Mouse (Mus musculus) hindbrain, embryonic 16.5 days (tissue): ENCODE data around the gene Ralbp1. TPM values are rescaled to one million over a fixed set of nuclear protein-coding genes. Genes with fewer than 3 reads are reported as not detected.

Experiments
- ATAC-seq: fragments of 200-750 bp; cut with Nextera tagmentation; 2 replicates; pipeline ENCODE4 v1.8.0; 2017; ENCODE audit warnings: moderate TSS enrichment, moderate library complexity
- H3K27ac ChIP-seq: fragments of 300-500 bp; sonication (generic); 2 replicates; pipeline ENCODE4 v1.5.1; 2014; ENCODE audit warnings: low read depth, mild to moderate bottlenecking, control low read depth, low read length, moderate library complexity
- H3K27me3 ChIP-seq: fragments of 300-500 bp; sonication (generic); replicated peaks from 2 replicates; pipeline ENCODE4 v1.6.1; 2014; ENCODE audit warnings: low read length; ENCODE audit not compliant: control insufficient read depth, insufficient read depth
- H3K36me3 ChIP-seq: fragments of 300-500 bp; sonication (generic); 2 replicates; pipeline ENCODE4 v1.6.1; 2014; ENCODE audit warnings: mild to moderate bottlenecking, low read length, moderate library complexity, mixed read lengths; ENCODE audit not compliant: control insufficient read depth, insufficient read depth
- H3K4me1 ChIP-seq: fragments of 300-500 bp; sonication (generic); 2 replicates; pipeline ENCODE4 v1.6.1; 2014; ENCODE audit warnings: low read depth, low read length; ENCODE audit not compliant: control insufficient read depth, insufficient read depth
- H3K4me2 ChIP-seq: fragments of 300-500 bp; sonication (generic); 2 replicates; pipeline ENCODE4 v1.6.1; 2014; ENCODE audit warnings: mild to moderate bottlenecking, low read length, control low read depth, moderate library complexity
- H3K4me3 ChIP-seq: fragments of 300-500 bp; sonication (generic); 2 replicates; pipeline ENCODE4 v1.5.1; 2014; ENCODE audit warnings: mild to moderate bottlenecking, low read length, control low read depth, moderate library complexity
- H3K9ac ChIP-seq: fragments of 300-500 bp; sonication (generic); 2 replicates; pipeline ENCODE4 v1.6.1; 2014; ENCODE audit warnings: low read depth, mild to moderate bottlenecking, control low read depth, low read length, moderate library complexity
- H3K9me3 ChIP-seq: fragments of 300-500 bp; sonication (generic); 2 replicates; pipeline ENCODE4 v1.6.1; 2014; ENCODE audit warnings: mild to moderate bottlenecking, low read length, moderate library complexity; ENCODE audit not compliant: control insufficient read depth
- WGBS: fragments of 180-500 bp; shearing (Covaris S2); extraction: QIAGEN DNeasy Blood & Tissue Kit; methylation state at CpG from one replicate; pipeline ENCODE4 v1.1.7; 2014; 5-methylcytosine and 5-hydroxymethylcytosine counted together
- polyA plus RNA-seq: library from polyadenylated mRNA; unstranded; fragments of >200 nt; fragmentation: Nextera tagmentation; extraction: Ambion mirVana; gene quantifications from 2 replicates; pipeline ENCODE4 v1.2.1, GENCODE M21; 2015

Ralbp1 gene
- polyA plus RNA-seq, 1 experiment from 2014 or later = 58.3 TPM

- peaks cover 18% of the 10 kb centered on the region for H3K36me3 ChIP-seq
- no peak for ATAC-seq
- WGBS = 91% methylated on average over 5 of the region's 5 CpGs
Measured at GRCm38 (mm10) chr17:65827904-65828303, 57.7 kb downstream of the Ralbp1 start.

GRCm38 (mm10) chr17:65827119-65827840 is 58.3 kb downstream of the Ralbp1 start:
- 60% methylated on average over 16 of the region's 16 CpGs for WGBS
- peaks cover 2% of the 10 kb centered on the region; the same call in 1 of the 2 replicates for H3K4me1 ChIP-seq
- no peak overlapping the region for H3K4me3 ChIP-seq
- H3K9ac ChIP-seq = no peak overlapping the region
- no peaks in the 10 kb centered on the region for H3K9me3 ChIP-seq
- ATAC-seq = peak; percentile 36; the same call in 1 of the 2 replicates
- H3K27ac ChIP-seq = no peak overlapping the region
- peaks cover 17% of the 10 kb centered on the region for H3K36me3 ChIP-seq
- no peaks in the 10 kb centered on the region for H3K27me3 ChIP-seq
- no peak overlapping the region for H3K4me2 ChIP-seq

More at GRCm38 (mm10) chr17:65827904-65828303, 57.7 kb downstream of the Ralbp1 start:
- peaks cover 2% of the 10 kb centered on the region; the same call in 1 of the 2 replicates for H3K4me1 ChIP-seq
- no peak overlapping the region for H3K27ac ChIP-seq
- H3K9me3 ChIP-seq = no peaks in the 10 kb centered on the region
- H3K27me3 ChIP-seq = no peaks in the 10 kb centered on the region
- H3K4me3 ChIP-seq = no peak overlapping the region
- no peak overlapping the region for H3K9ac ChIP-seq
- no peak overlapping the region for H3K4me2 ChIP-seq

- H3K27ac ChIP-seq = no peak overlapping the region
- peaks cover 10% of the 10 kb centered on the region for H3K36me3 ChIP-seq
- H3K4me1 ChIP-seq = peaks cover 2% of the 10 kb centered on the region; the same call in 1 of the 2 replicates
Measured at GRCm38 (mm10) chr17:65826257-65826656, 59.3 kb downstream of the Ralbp1 start.

DNA sequence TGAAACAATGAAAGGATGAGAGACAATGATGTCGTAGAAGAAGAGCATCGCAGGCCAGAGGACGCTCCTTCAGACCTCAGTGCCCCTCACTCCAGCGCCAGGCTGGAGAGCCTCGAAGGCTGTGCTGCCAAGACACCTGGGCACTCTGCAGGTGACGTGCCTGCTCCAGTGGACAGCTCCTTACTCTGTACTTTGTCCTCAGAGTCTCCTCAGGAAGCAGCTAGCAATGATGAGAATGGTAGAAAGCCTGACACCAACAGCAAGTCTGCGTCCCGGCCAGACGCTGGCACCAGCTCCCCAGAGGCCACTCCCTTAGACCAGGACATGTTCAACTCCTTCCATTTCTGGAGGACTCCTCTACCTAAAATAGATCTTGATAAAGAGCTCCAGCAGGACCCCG is 61.4 kb downstream of the Ralbp1 start:
- Histone ChIP-seq H3K4me3 (no peak overlapping the region), H3K4me2 (no peak overlapping the region), H3K27me3 (no peaks in the 10 kb centered on the region), H3K9ac (no peak overlapping the region), H3K27ac (no peak overlapping the region), H3K9me3 (no peaks in the 10 kb centered on the region), H3K36me3 (peaks cover 9% of the 10 kb centered on the region), H3K4me1 (peaks cover 2% of the 10 kb centered on the region; the same call in 1 of the 2 replicates)
- WGBS = 94% methylated on average over 10 of the region's 10 CpGs
- ATAC-seq = no peak

More at GRCm38 (mm10) chr17:65826257-65826656, 59.3 kb downstream of the Ralbp1 start:
- Histone ChIP-seq H3K4me3 (no peak overlapping the region), H3K4me2 (no peak overlapping the region), H3K9me3 (no peaks in the 10 kb centered on the region), H3K9ac (no peak overlapping the region), H3K27me3 (no peaks in the 10 kb centered on the region)
- ATAC-seq = no peak
- WGBS = 59% methylated on average over 9 of the region's 9 CpGs

GRCm38 (mm10) chr17:65822423-65822822 is 63.2 kb downstream of the Ralbp1 start:
- Histone ChIP-seq H3K27ac (no peak overlapping the region), H3K4me3 (no peak overlapping the region), H3K9me3 (no peaks in the 10 kb centered on the region), H3K4me2 (no peak overlapping the region), H3K9ac (no peak overlapping the region), H3K4me1 (peaks cover 2% of the 10 kb centered on the region; the same call in 1 of the 2 replicates), H3K27me3 (no peaks in the 10 kb centered on the region), H3K36me3 (peaks cover 13% of the 10 kb centered on the region)
- WGBS = 93% methylated on average over 5 of the region's 5 CpGs
- no peak for ATAC-seq

- no peaks in the 10 kb centered on the region for H3K4me1 ChIP-seq
- peaks cover 28% of the 10 kb centered on the region for H3K36me3 ChIP-seq
- no peaks in the 10 kb centered on the region for H3K27me3 ChIP-seq
- H3K27ac ChIP-seq = no peak overlapping the region
- H3K4me2 ChIP-seq = no peak overlapping the region
- no peaks in the 10 kb centered on the region for H3K9me3 ChIP-seq
- no peak overlapping the region for H3K9ac ChIP-seq
- 82% methylated on average over 5 of the region's 5 CpGs for WGBS
- no peak for ATAC-seq
- no peak overlapping the region for H3K4me3 ChIP-seq
Measured at GRCm38 (mm10) chr17:65820197-65820596, 65.4 kb downstream of the Ralbp1 start.

DNA sequence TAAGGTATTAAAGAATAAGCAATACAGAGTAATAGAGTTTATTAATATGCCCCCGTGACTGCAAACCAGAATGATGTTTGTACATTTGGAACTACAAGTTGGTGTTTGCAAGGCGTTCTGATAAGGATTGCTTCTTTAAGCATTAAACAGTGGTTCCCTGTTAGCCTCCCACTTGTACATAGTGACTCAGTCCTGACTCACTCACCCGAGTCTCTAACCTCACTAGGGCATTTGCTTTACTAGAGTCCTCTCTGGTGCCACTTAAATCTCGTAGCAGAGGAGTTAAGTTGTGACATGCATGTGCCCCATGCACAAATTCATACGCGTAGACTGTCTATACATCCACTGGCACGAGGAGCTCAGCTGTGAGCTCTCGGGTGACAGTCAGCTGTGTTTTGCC is 71.8 kb downstream of the Ralbp1 start:
- H3K27me3 ChIP-seq = no peaks in the 10 kb centered on the region
- H3K4me3 ChIP-seq = no peak overlapping the region
- no peak overlapping the region for H3K27ac ChIP-seq
- H3K9me3 ChIP-seq = no peaks in the 10 kb centered on the region
- no peak overlapping the region for H3K4me2 ChIP-seq
- H3K36me3 ChIP-seq = peaks cover 42% of the 10 kb centered on the region
- no peaks in the 10 kb centered on the region for H3K4me1 ChIP-seq
- ATAC-seq = no peak
- WGBS = 96% methylated on average over 8 of the region's 8 CpGs
- H3K9ac ChIP-seq = no peak overlapping the region

- H3K4me2 ChIP-seq = no peak overlapping the region
- H3K4me1 ChIP-seq = no peaks in the 10 kb centered on the region
- no peaks in the 10 kb centered on the region for H3K27me3 ChIP-seq
- WGBS = 91% methylated on average over 5 of the region's 5 CpGs
- no peak overlapping the region for H3K9ac ChIP-seq
- no peak overlapping the region for H3K27ac ChIP-seq
- peaks cover 26% of the 10 kb centered on the region for H3K36me3 ChIP-seq
- no peak for ATAC-seq
- H3K4me3 ChIP-seq = no peak overlapping the region
- H3K9me3 ChIP-seq = no peaks in the 10 kb centered on the region
Measured at GRCm38 (mm10) chr17:65811032-65811431, 74.6 kb downstream of the Ralbp1 start.

DNA sequence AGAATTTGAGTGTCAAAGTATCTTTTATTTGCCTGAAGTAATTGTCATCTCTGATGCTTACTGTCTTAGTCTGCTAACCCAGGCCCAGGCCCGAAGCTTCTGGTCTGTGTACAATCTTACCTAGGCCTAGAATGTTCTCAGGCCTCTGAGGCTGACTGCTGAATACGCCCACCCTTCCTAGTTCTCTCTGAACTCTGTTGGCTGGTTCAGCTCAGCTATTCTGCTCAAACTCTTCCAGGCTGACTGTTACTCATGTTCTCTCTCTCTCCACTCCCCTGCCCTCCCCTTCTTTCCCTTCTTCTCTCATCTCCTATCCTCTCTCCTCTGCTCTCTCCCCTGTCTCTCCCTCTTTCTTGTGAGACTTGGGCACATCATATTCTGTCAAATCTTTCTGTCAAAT is 79.2 kb downstream of the Ralbp1 start:
- WGBS = 84% methylated on average over 2 of the region's 2 CpGs
- no peak overlapping the region for H3K27ac ChIP-seq
- no peak for ATAC-seq
- peaks cover 3% of the 10 kb centered on the region; the same call in 1 of the 2 replicates for H3K4me1 ChIP-seq
- H3K4me2 ChIP-seq = no peak overlapping the region
- no peaks in the 10 kb centered on the region for H3K9me3 ChIP-seq
- 0 out of 2 replicates have a peak, but pooled peaks cover 8% of the 10 kb centered on the region for H3K36me3 ChIP-seq
- no peak overlapping the region for H3K9ac ChIP-seq
- no peak overlapping the region for H3K4me3 ChIP-seq
- H3K27me3 ChIP-seq = no peaks in the 10 kb centered on the region
